Mouse (Mus musculus) small intestine, adult 2 months (tissue): ENCODE measurements around the gene Per3.

Experiments used
- CTCF ChIP-seq: fragments of 200-500 bp; IDR thresholded peaks from 2 replicates; pipeline ENCODE4 v1.5.1; 2012; ENCODE audit warnings: low read depth, mild to moderate bottlenecking, control low read depth, inconsistent platforms, low read length, moderate library complexity, mixed read lengths; ENCODE audit not compliant: insufficient replicate concordance, insufficient read length; ENCODE audit errors: extremely low read depth
- POLR2A ChIP-seq: fragments of 200-500 bp; IDR thresholded peaks from 2 replicates; pipeline ENCODE4 v1.6.1; 2012; ENCODE audit warnings: low read depth, mild to moderate bottlenecking, control low read depth, inconsistent platforms, low read length, moderate library complexity

GRCm38 (mm10) chr4:151057347-151058321 lies 13.2 kb upstream of the Per3 start, which contains the start of gene Vamp3:
- TF ChIP-seq CTCF, result no peak
- TF ChIP-seq POLR2A, result peak; percentile 48; the same call in 1 of the 2 replicates
